Mouse (Mus musculus): ENCODE measurements at regions not wholly inside any gene's neighbourhood (a gene's known extent, or its start where the extent isn't known, plus 50 kb on each side); places are given as distances from the start of the nearest gene placed in this dataset.

GRCm38 (mm10) chr17:79798361-79798760 is 83.5 kb upstream of the Cyp1b1 start:
- no peak for DNase-seq (ENCODE audit: low spot score in 2 of 2)

DNA sequence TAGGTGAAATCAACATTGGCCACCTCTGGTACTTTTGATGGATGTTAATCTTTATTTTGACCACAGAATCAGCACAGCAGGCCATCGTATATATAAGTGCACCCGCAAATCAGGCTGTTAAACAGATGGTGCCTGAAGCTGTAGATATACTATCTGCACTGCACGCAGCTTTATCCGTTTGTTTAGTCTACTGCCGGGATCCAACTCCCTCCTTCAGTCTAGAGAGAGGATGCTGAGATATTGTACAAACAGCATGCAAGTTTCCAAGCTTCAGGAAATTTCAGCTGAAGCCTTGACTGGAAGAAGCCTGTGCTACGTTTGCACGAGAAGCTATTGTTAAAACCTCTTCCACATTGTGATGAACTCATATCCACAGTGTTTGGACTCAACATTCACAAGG is 75.3 kb upstream of the Cyp1b1 start:
- DNase-seq (ENCODE audit: low spot score in 2 of 2) = no peak

DNA sequence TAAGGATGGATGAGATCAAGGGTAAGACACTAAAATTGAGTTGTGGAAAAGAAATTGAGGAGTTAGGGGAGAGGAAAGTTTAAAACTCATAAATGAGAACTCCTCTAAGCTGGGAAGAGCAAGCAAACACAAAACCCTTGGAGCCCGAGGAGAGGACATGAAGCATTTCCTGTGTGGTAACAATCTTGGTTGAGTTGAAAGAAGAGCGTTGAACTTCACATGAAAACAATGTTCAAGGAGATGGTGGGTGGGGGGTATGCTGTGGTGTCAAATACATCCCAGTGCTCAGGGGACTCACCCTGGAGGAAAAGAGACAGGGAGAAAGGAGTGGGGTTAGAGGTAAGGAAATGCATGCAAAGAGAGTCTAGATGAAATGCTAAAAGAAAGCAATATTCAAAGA is 72.3 kb upstream of the Cyp1b1 start:
- no peak for DNase-seq (ENCODE audit: low spot score in 2 of 2)

GRCm38 (mm10) chr17:79786691-79787090 is 71.8 kb upstream of the Cyp1b1 start:
- no peak for DNase-seq (ENCODE audit: low spot score in 2 of 2)

DNA sequence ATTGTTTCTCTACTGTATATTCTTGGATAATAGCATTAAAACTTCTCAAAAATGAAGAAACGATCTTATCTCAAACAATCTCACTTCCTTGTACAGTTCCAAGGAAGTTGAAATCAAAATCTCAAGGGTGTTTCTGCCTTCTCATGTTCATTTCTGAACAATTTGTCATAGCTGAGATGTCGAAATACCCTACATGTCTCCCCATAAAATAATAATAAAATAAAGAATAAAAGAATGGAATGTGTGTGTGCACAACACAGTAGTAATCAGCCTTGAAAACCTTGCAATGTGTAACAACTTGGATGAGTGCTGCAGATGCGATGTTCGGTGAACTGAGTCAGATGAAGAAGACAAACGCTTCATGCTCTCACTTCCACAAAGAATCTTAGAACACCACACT is 71.4 kb upstream of the Cyp1b1 start:
- no peak for DNase-seq (ENCODE audit: low spot score in 2 of 2)

- DNase-seq (ENCODE audit: low spot score in 2 of 2) = no peak
Measured at GRCm38 (mm10) chr17:79784256-79784870, 69.5 kb upstream of the Cyp1b1 start.

- DNase-seq (ENCODE audit: low spot score in 2 of 2) = no peak
Measured at GRCm38 (mm10) chr17:79781733-79782663, 67.1 kb upstream of the Cyp1b1 start.

GRCm38 (mm10) chr17:79781262-79781661 is 66.4 kb upstream of the Cyp1b1 start:
- no peak for DNase-seq (ENCODE audit: low spot score in 2 of 2)

GRCm38 (mm10) chr17:79777874-79778395 is 63.1 kb upstream of the Cyp1b1 start:
- DNase-seq (ENCODE audit: low spot score in 2 of 2) = no peak

DNA sequence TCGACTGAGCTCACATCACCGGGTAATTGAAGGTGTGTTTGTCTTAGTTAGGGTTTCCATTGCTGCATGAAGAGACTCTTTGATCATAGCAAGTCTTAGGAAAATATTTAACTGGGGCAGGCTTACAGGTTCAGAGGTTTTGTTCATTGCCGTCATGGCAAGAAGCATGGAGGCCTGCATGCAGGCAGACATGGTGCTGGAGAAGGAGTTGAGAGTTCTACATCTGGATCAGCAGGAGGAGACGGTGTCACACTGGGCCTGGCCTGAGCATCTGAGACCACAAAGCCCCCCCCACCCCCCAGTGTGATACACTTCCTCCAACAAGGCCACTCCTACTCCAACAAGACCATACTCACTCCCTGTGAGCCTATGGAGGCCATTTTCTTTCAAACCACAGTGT is 61.3 kb upstream of the Cyp1b1 start:
- no peak for DNase-seq (ENCODE audit: low spot score in 2 of 2)

- no peak for DNase-seq (ENCODE audit: low spot score in 2 of 2)
Measured at GRCm38 (mm10) chr17:79775216-79775615, 60.4 kb upstream of the Cyp1b1 start.

- DNase-seq (ENCODE audit: low spot score in 2 of 2) = no peak
Measured at GRCm38 (mm10) chr17:79774291-79774690, 59.4 kb upstream of the Cyp1b1 start.

- no peak for DNase-seq (ENCODE audit: low spot score in 2 of 2)
Measured at GRCm38 (mm10) chr17:79772219-79772618, 57.4 kb upstream of the Cyp1b1 start.

GRCm38 (mm10) chr17:79771727-79772126 is 56.9 kb upstream of the Cyp1b1 start:
- no peak for DNase-seq (ENCODE audit: low spot score in 2 of 2)

DNA sequence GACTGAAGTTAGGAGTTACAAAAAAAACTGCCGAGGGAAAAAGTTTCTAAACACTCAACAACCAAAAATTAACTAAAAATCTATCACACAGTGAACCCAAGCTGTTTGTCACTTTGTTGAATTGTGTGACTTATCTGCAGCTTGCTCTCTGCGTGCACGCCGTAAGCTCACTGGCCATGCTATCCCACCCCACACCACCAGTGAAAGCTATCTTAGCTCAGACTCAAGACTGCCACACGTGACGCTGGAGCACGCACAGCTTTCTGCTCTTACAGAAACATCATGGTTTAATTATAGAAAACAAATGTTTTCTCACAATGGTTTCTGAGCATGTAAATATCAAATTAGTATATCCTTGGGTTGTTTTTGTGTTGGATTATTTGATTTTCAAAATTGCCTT is 56.0 kb upstream of the Cyp1b1 start:
- DNase-seq (ENCODE audit: low spot score in 2 of 2) = no peak

GRCm38 (mm10) chr17:79769824-79770223 is 55.0 kb upstream of the Cyp1b1 start:
- no peak for DNase-seq (ENCODE audit: low spot score in 2 of 2)

GRCm38 (mm10) chr17:79768080-79768479 is 53.2 kb upstream of the Cyp1b1 start:
- DNase-seq (ENCODE audit: low spot score in 2 of 2) = no peak

- DNase-seq (ENCODE audit: low spot score in 2 of 2) = peak in 1 of 2 experiments; percentile 14
Measured at GRCm38 (mm10) chr17:79765061-79765794, 50.4 kb upstream of the Cyp1b1 start.

Measured in left cerebral cortex, adult 18-20 months (tissue).